In the genomic region with DNA sequence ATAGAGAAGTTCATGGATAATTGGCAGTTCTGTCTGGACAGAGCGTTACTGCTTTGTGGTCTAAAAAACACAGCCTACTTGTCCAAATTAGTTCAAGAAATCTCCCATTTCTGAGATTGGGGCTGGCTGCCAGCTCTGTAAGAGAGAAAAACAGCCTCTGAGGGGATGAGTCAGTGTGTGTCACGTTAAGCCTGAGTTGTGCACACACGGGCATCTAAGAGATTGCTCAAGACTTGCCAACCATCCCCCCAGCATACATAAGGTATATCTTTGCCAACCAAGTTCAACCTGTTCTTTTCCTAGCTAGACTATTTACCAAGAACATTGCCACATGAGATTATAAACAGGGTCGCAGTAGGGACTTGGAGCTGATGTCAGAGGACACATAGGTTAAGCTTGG, we compare ENCODE assay signal across 8 mouse cellular contexts. TPM values are rescaled to one million over a fixed set of nuclear protein-coding genes. Genes with fewer than 3 reads are reported as not detected.
DNase-seq lines count a peak whose midpoint lies in the region; ATAC-seq lines count a peak whose summit lies in the region.

No protein-coding gene starts in this region.

- no peak for ATAC-seq in CD4-positive, CD25-positive, alpha-beta regulatory T cell, adult 4 months

- DNase-seq in gastrocnemius, adult 18-20 months (ENCODE audit: low spot score): peak; percentile 54
- DNase-seq in gastrocnemius, postnatal 4 days (ENCODE audit: low spot score in 2 of 2): no peak
- DNase-seq in 3134 (ENCODE audit: extremely low read depth, insufficient read length, low spot score): peak; percentile 62
- peak; percentile 47 to 48 for DNase-seq in cerebellum, postnatal 10 days
- DNase-seq in layer of hippocampus, adult 9-11 months: peak; percentile 33
- DNase-seq in urinary bladder, postnatal 36 days (ENCODE audit: low spot score in 2 of 2): peak; percentile 57 to 75
- no peak for DNase-seq in B cell, adult 2 months

RNA-seq across cellular contexts. Expression of a gene that starts 44.9 kb away (rescaled TPM):
- total RNA-seq in gastrocnemius, adult 18-20 months (2021): 100 to 1,000 TPM; 249 to 268 TPM
- total RNA-seq in gastrocnemius, postnatal 4 days (2021): 100 to 1,000 TPM; 124 to 155 TPM
- polyA plus RNA-seq in CD4-positive, CD25-positive, alpha-beta regulatory T cell, adult 4 months (2017; shearing (Covaris generic)): 10 to 100 TPM; 12.1 to 14.8 TPM

Comparison
In these comparisons a context has a peak if more than half of its experiments do, and no peak if none do; other contexts are left out.
1. DNase-seq: peak in gastrocnemius, adult 18-20 months (single experiment), 3134 (single experiment), cerebellum, postnatal 10 days (2 of 2), layer of hippocampus, adult 9-11 months (single experiment) and urinary bladder, postnatal 36 days (2 of 2); none in gastrocnemius, postnatal 4 days (0 of 2) and B cell, adult 2 months (0 of 2).